Mouse (Mus musculus) limb, embryonic 13.5 days (tissue): ENCODE measurements around the gene Gigyf2. TPM values are rescaled to one million over a fixed set of nuclear protein-coding genes. Genes with fewer than 3 reads are reported as not detected.
"Not testable (repeated sequence)": the region's sequence is repeated elsewhere in the genome, so short reads cannot be mapped to it uniquely, and the experiment has no call there.

ENCODE experiments used
- ATAC-seq: fragments of 200-750 bp; cut with Nextera tagmentation; 2 replicates; pipeline ENCODE4 v1.8.0; 2017; ENCODE audit warnings: low read depth, moderate number of reproducible peaks, moderate TSS enrichment; ENCODE audit not compliant: low FRiP score
- H3K27ac ChIP-seq: fragments of 300-500 bp; sonication (generic); 2 replicates; pipeline ENCODE4 v1.5.1; 2015; ENCODE audit warnings: inconsistent platforms, mild to moderate bottlenecking, moderate library complexity
- H3K27me3 ChIP-seq: fragments of 300-500 bp; sonication (generic); 2 replicates; pipeline ENCODE4 v1.6.1; 2015; ENCODE audit warnings: mild to moderate bottlenecking, inconsistent platforms
- H3K36me3 ChIP-seq: fragments of 300-500 bp; sonication (generic); 2 replicates; pipeline ENCODE4 v1.6.1; 2015; ENCODE audit warnings: inconsistent platforms, mild to moderate bottlenecking, moderate library complexity
- H3K4me1 ChIP-seq: fragments of 300-500 bp; sonication (generic); 2 replicates; pipeline ENCODE4 v1.6.1; 2015; ENCODE audit warnings: inconsistent platforms
- H3K4me2 ChIP-seq: fragments of 300-500 bp; sonication (generic); replicated peaks from 2 replicates; pipeline ENCODE4 v1.6.1; 2015; ENCODE audit warnings: inconsistent platforms, mild to moderate bottlenecking, moderate library complexity
- H3K4me3 ChIP-seq: fragments of 300-500 bp; sonication (generic); 2 replicates; pipeline ENCODE4 v1.5.1; 2015; ENCODE audit warnings: moderate library complexity, mild to moderate bottlenecking, inconsistent platforms
- H3K9ac ChIP-seq: fragments of 300-500 bp; sonication (generic); 2 replicates; pipeline ENCODE4 v1.6.1; 2015; ENCODE audit warnings: mild to moderate bottlenecking, inconsistent platforms
- H3K9me3 ChIP-seq: fragments of 300-500 bp; sonication (generic); 2 replicates; pipeline ENCODE4 v1.6.1; 2016; ENCODE audit warnings: inconsistent platforms
- WGBS: fragments of 180-500 bp; shearing (Covaris S2); methylation state at CpG from one replicate; pipeline ENCODE4 v1.1.7; 2015; 5-methylcytosine and 5-hydroxymethylcytosine counted together
- polyA plus RNA-seq: library from polyadenylated mRNA; unstranded; fragments of >200 nt; fragmentation: Nextera tagmentation; extraction: Ambion mirVana; gene quantifications from 2 replicates; pipeline ENCODE4 v1.2.1, GENCODE M21; 2015

The Gigyf2 gene
- polyA plus RNA-seq, 1 experiment from 2014 or later: 65.3 TPM

DNA sequence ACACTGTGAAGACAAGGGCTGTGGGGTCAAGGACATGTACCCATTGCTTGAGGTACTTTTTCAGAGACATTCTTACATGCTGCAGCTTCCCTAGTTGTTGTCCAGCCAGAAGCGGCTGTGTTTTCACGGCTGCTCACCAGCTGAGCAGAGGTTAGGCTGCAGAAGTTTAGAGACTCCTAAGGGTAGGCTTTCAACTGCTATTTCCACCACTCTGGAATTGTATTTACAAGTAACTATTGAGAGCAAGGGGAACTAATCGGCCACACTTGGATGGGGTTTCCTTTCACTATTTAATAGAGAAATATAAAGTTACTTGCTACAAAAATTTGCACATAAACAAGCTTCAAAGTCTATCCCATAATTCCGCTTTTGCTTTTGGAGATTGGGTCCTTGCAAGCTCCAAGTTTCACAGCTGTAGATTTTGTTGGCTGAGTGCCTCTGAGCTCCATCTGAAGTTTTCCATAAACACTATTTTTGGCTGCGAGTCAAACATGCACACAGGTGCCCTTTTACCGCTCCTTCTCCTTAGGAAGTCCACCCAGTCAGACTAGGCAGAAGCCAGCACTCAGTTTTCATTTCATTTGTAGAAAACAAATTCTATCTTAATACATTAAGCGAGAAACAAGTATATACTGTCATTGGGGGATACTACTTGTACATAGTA is 70.3 kb downstream of the Gigyf2 start:
- H3K9me3 ChIP-seq: no peaks in the 10 kb centered on the region
- ATAC-seq: peak; percentile 89
- H3K36me3 ChIP-seq: peaks cover 5% of the 10 kb centered on the region; the same call in 1 of the 2 replicates
- H3K4me3 ChIP-seq: no peak overlapping the region
- peak overlapping the region; percentile 30 for H3K4me2 ChIP-seq
- peak overlapping the region; percentile 72; the same call in 1 of the 2 replicates for H3K27ac ChIP-seq
- H3K4me1 ChIP-seq: peaks cover 30% of the 10 kb centered on the region
- H3K27me3 ChIP-seq: no peaks in the 10 kb centered on the region
- no peak overlapping the region for H3K9ac ChIP-seq
- WGBS: 36% methylated on average over 7 of the region's 7 CpGs

DNA sequence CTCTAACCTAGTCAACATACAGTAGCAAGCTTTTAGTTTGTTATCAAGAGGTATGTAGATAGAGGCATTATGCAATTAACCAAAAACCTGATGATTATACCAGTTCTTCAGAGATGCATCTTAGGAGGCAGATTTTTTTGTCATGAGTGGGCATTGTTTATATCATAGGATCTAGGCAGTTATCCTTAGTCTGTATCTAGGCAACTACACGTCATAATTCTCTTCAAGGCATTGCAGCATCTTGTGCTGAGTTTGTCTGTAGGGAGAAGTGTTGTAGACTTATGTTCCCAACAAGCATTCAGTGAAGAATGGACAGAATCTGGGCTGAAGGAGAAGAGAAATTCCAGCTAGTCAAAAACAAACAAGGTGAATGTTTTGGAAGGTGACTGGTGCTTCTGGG is 77.9 kb downstream of the Gigyf2 start:
- Histone ChIP-seq H3K4me3 (no peak overlapping the region), H3K36me3 (peaks cover 53% of the 10 kb centered on the region), H3K9ac (no peak overlapping the region), H3K27ac (no peak overlapping the region), H3K4me1 (no peaks in the 10 kb centered on the region), H3K9me3 (no peaks in the 10 kb centered on the region), H3K27me3 (no peaks in the 10 kb centered on the region), H3K4me2 (no peak overlapping the region)
- ATAC-seq: no peak
- 95% methylated on average over 1 of the region's 1 CpGs for WGBS

DNA sequence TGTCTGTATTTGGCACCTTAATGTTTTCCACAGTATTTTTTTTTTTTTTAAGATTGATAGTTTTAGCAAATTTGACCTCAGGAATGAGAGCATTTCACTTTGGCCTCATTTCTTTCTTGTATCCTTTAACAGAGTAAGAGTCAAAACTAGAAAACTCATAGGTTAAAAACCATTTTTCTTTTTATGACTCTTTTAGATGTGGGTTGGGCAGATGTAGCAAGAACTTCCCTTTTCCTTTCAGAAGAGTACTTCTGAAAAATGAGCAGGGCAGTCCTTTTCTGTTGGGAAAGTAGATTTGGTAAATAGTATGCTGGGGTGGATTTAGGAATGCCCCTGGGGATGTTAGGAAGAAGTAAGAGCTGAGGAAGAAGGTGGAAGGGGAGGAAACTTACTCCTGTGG is 79.2 kb downstream of the Gigyf2 start:
- Histone ChIP-seq H3K27ac (no peak overlapping the region), H3K9ac (no peak overlapping the region), H3K9me3 (no peaks in the 10 kb centered on the region), H3K4me3 (no peak overlapping the region), H3K27me3 (no peaks in the 10 kb centered on the region), H3K36me3 (peaks cover 63% of the 10 kb centered on the region), H3K4me2 (no peak overlapping the region), H3K4me1 (no peaks in the 10 kb centered on the region)
- no peak for ATAC-seq

- ATAC-seq: no peak
- Histone ChIP-seq H3K27ac (no peak overlapping the region), H3K27me3 (no peaks in the 10 kb centered on the region), H3K9ac (no peak overlapping the region), H3K36me3 (peaks cover 88% of the 10 kb centered on the region), H3K4me2 (no peak overlapping the region), H3K9me3 (no peaks in the 10 kb centered on the region), H3K4me1 (no peaks in the 10 kb centered on the region), H3K4me3 (no peak overlapping the region)
- WGBS: 91% methylated on average over 4 of the region's 4 CpGs
These were observed 82.6 kb downstream of the Gigyf2 start for GRCm38 (mm10) chr1:87409380-87409779.

DNA sequence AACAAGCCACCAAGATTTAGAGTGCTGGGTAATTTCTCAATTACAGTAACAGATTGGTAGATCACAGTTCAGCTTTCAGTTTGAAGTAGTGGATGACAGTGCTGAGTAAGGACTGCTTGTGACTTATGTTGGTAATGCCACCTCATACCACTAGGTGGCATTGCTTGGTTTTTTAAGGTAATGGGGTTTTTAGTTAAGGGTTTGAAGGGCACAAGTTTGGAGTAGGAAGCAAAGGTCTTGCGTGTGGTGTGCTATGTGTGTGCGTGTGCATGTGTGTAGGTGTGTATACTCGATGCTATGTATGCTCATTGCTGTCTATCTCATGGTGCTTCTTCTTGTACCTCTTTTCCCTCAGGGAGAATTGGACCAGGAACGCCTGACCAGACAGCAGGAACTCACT is 91.9 kb downstream of the Gigyf2 start:
- no peak overlapping the region for H3K9ac ChIP-seq
- no peak for ATAC-seq
- no peaks in the 10 kb centered on the region for H3K27me3 ChIP-seq
- peaks cover 52% of the 10 kb centered on the region for H3K36me3 ChIP-seq
- H3K27ac ChIP-seq: no peak overlapping the region
- WGBS: 96% methylated on average over 4 of the region's 4 CpGs
- no peaks in the 10 kb centered on the region for H3K9me3 ChIP-seq
- no peak overlapping the region for H3K4me3 ChIP-seq
- no peak overlapping the region for H3K4me2 ChIP-seq
- no peaks in the 10 kb centered on the region for H3K4me1 ChIP-seq

GRCm38 (mm10) chr1:87435125-87435524 is 108.3 kb downstream of the Gigyf2 start:
- Histone ChIP-seq H3K4me2 (no peak overlapping the region), H3K9me3 (no peaks in the 10 kb centered on the region), H3K27ac (no peak overlapping the region), H3K4me3 (no peak overlapping the region), H3K36me3 (peaks cover 74% of the 10 kb centered on the region), H3K4me1 (no peaks in the 10 kb centered on the region), H3K9ac (no peak overlapping the region), H3K27me3 (no peaks in the 10 kb centered on the region)
- ATAC-seq: no peak
- 92% methylated on average over 2 of the region's 2 CpGs for WGBS

- H3K4me2 ChIP-seq: no peak overlapping the region
- ATAC-seq: no peak
- H3K4me1 ChIP-seq: no peaks in the 10 kb centered on the region
- H3K9me3 ChIP-seq: no peaks in the 10 kb centered on the region
- 87% methylated on average over 6 of the region's 6 CpGs for WGBS
- H3K27me3 ChIP-seq: no peaks in the 10 kb centered on the region
- H3K36me3 ChIP-seq: peaks cover 74% of the 10 kb centered on the region
- H3K9ac ChIP-seq: no peak overlapping the region
- H3K27ac ChIP-seq: no peak overlapping the region
- no peak overlapping the region for H3K4me3 ChIP-seq
These were observed 109.8 kb downstream of the Gigyf2 start for GRCm38 (mm10) chr1:87436583-87436982.

DNA sequence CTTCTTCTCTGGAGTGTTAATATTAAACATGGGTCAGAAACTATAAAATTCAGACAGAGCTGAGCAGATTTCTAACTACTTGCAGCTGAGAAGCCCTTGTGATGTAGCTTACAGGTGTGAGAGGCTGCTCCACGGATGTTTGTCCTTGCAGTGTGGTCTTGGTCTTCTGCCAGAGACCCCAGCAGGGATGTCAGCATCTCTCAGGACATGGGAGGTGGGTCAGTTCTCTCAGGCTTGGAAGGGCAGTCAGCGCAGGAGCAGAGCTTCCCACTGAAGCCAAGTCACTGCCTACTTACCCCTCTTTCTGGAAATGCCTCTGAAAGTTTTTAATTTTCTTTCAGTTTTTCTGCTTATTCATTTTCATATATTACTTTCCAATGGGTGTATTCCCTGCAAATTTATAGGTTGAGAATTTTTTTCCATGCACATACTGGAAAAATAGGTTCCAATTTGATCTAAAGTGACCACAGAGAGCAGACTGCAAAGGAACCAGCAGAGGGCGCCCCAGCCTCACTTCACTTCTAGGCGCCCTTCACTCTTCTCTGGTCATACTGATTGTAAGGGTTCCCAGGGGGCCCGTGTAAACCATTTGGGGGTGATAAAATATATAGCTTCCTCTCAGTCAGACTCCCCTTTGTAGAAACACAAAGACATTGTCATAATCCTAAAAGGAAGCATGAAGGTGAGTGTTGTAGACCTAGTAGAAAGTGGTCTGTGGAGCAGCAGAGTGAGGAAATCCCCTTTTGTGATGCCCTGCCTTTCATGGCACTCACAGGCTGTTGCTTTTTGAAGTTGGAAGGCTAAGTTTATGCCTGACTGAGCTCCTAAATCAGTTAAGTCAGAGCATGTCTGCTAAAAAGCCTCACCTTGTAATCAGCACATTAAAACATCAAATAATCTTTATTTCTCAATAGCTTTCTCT is 120.6 kb downstream of the Gigyf2 start:
- Histone ChIP-seq H3K27ac (no peak overlapping the region), H3K4me3 (no peak overlapping the region), H3K9me3 (no peaks in the 10 kb centered on the region), H3K36me3 (peaks cover 71% of the 10 kb centered on the region), H3K4me2 (no peak overlapping the region), H3K27me3 (no peaks in the 10 kb centered on the region), H3K4me1 (no peaks in the 10 kb centered on the region), H3K9ac (no peak overlapping the region)
- 32% methylated on average over 5 of the region's 5 CpGs for WGBS
- ATAC-seq: no peak

DNA sequence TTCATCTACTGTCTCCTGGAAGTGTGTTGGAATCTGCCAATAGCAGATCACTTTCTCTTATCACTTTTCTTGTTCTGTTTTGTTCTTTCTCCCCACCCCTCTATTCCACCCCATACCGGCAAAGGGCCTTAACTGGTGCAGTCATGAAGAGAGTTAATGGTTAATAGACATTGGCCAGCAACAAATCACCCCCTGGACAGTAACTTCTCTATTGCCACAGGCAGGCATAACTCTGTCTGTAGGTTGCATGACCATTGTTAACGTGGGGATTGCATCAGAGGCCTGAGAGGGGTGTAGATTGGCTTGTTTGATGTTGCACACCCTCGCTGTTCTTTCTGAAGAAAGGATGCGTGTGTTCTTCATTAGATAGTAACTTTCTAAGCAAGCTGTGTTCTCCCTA is 122.6 kb downstream of the Gigyf2 start:
- Histone ChIP-seq H3K4me3 (no peak overlapping the region), H3K27ac (no peak overlapping the region), H3K27me3 (no peaks in the 10 kb centered on the region), H3K4me2 (no peak overlapping the region), H3K36me3 (peaks cover 53% of the 10 kb centered on the region), H3K4me1 (no peaks in the 10 kb centered on the region), H3K9ac (no peak overlapping the region), H3K9me3 (no peaks in the 10 kb centered on the region)
- no peak for ATAC-seq
- 89% methylated on average over 4 of the region's 4 CpGs for WGBS

GRCm38 (mm10) chr1:87456425-87456824 is 129.6 kb downstream of the Gigyf2 start:
- Histone ChIP-seq H3K4me1 (no peaks in the 10 kb centered on the region), H3K4me2 (no peak overlapping the region), H3K9me3 (0 out of 2 replicates have a peak, but pooled peaks cover 4% of the 10 kb centered on the region), H3K4me3 (no peak overlapping the region), H3K9ac (no peak overlapping the region), H3K27ac (no peak overlapping the region), H3K36me3 (no peaks in the 10 kb centered on the region), H3K27me3 (no peaks in the 10 kb centered on the region)
- ATAC-seq: no peak
- WGBS: 94% methylated on average over 1 of the region's 1 CpGs

- 0 out of 2 replicates have a peak, but pooled peaks cover 4% of the 10 kb centered on the region for H3K9me3 ChIP-seq
- H3K4me3 ChIP-seq: no peak overlapping the region
- WGBS: 85% methylated on average over 4 of the region's 4 CpGs
- H3K36me3 ChIP-seq: no peaks in the 10 kb centered on the region
- no peak overlapping the region for H3K9ac ChIP-seq
- no peaks in the 10 kb centered on the region for H3K4me1 ChIP-seq
- H3K4me2 ChIP-seq: no peak overlapping the region
- no peak overlapping the region for H3K27ac ChIP-seq
- ATAC-seq: no peak
- H3K27me3 ChIP-seq: no peaks in the 10 kb centered on the region
These were observed 131.2 kb downstream of the Gigyf2 start for GRCm38 (mm10) chr1:87458045-87458444.

GRCm38 (mm10) chr1:87459856-87460255 is 133.1 kb downstream of the Gigyf2 start:
- H3K27ac ChIP-seq, H3K9me3 ChIP-seq, H3K4me1 ChIP-seq, H3K4me2 ChIP-seq, H3K36me3 ChIP-seq, ATAC-seq, H3K9ac ChIP-seq, H3K4me3 ChIP-seq, H3K27me3 ChIP-seq: not testable (repeated sequence)
- 89% methylated on average over 7 of the region's 7 CpGs for WGBS
